Mouse (Mus musculus) forebrain, embryonic 11.5 days (tissue): Measurements from ENCODE around the gene Rhbdd3. TPM values are rescaled to one million over a fixed set of nuclear protein-coding genes. Genes with fewer than 3 reads are reported as not detected.

Experiments used
- ATAC-seq: fragments of 200-750 bp; cut with Nextera tagmentation; replicated peaks from 2 replicates; pipeline ENCODE4 v1.8.0; 2017; ENCODE audit warnings: moderate TSS enrichment; ENCODE audit not compliant: low FRiP score
- DNase-seq: peaks from one replicate; pipeline ENCODE4 v3.0.0-alpha.2; 2017; ENCODE audit warnings: low spot score
- H3K27ac ChIP-seq: fragments of 300-500 bp; sonication (generic); 2 replicates; pipeline ENCODE4 v1.5.1; 2014; ENCODE audit warnings: low read depth, low read length
- H3K27me3 ChIP-seq: fragments of 300-500 bp; sonication (generic); 2 replicates; pipeline ENCODE4 v1.6.1; 2014; ENCODE audit warnings: mild to moderate bottlenecking, low read length, mixed read lengths; ENCODE audit not compliant: control insufficient read depth, insufficient read depth
- H3K36me3 ChIP-seq: fragments of 300-500 bp; sonication (generic); 2 replicates; pipeline ENCODE4 v1.6.1; 2014; ENCODE audit warnings: mild to moderate bottlenecking, low read length, moderate library complexity, mixed read lengths; ENCODE audit not compliant: control insufficient read depth, insufficient read depth
- H3K4me1 ChIP-seq: fragments of 300-500 bp; sonication (generic); replicated peaks from 2 replicates; pipeline ENCODE4 v1.6.1; 2014; ENCODE audit warnings: low read length, mixed read lengths; ENCODE audit not compliant: control insufficient read depth, insufficient read depth
- H3K4me2 ChIP-seq: fragments of 300-500 bp; sonication (generic); 2 replicates; pipeline ENCODE4 v1.6.1; 2014; ENCODE audit warnings: low read depth, mild to moderate bottlenecking, low read length, moderate library complexity, mixed read lengths; ENCODE audit not compliant: severe bottlenecking
- H3K4me3 ChIP-seq: fragments of 300-500 bp; sonication (generic); 2 replicates; pipeline ENCODE4 v1.5.1; 2014; ENCODE audit warnings: low read depth, low read length
- H3K9ac ChIP-seq: fragments of 300-500 bp; sonication (generic); 2 replicates; pipeline ENCODE4 v1.6.1; 2014; ENCODE audit warnings: low read length
- H3K9me3 ChIP-seq: fragments of 300-500 bp; sonication (generic); 2 replicates; pipeline ENCODE4 v1.6.1; 2016; ENCODE audit warnings: low read length, mixed read lengths; ENCODE audit not compliant: control insufficient read depth
- WGBS: fragments of 180-500 bp; shearing (Covaris S2); extraction: QIAGEN DNeasy Blood & Tissue Kit; methylation state at CpG from one replicate; pipeline ENCODE4 v1.1.7; 2014; 5-methylcytosine and 5-hydroxymethylcytosine counted together
- polyA plus RNA-seq: library from polyadenylated mRNA; unstranded; fragments of >200 nt; fragmentation: Nextera tagmentation; extraction: Ambion mirVana; gene quantifications from 2 replicates; pipeline ENCODE4 v1.2.1, GENCODE M21; 2014

Rhbdd3 gene
- polyA plus RNA-seq, 1 experiment from 2014 or later: 26.5 TPM

DNA sequence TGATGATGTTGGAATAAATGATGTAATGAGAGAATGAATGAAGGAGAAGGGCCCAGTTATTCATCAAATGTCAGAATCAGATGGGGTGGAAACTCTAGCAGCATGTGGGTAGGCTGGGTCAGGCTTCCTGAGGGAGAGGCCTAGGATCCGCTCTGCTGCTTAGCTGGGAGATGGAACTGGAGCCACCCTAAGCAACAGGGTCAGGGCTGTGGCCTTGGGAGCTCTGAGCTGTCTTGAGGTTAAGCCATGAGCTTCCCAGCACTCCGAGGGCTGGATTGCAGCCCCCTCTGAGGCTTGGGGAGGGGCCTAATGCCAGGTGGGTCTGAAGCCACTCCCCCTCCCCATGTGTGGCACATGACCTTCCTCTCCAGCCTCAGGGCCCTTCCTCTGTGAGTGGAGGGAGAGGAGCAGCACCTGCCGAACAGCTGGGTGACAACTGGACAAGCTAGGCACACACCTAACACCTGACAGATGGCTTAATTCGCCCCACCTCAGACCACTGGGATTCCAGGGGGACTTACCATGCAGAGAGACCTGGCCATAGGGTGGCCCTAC lies 31.5 kb downstream of the Rhbdd3 start:
- Histone ChIP-seq H3K9me3 (no peaks in the 10 kb centered on the region), H3K4me2 (no peak overlapping the region), H3K4me1 (peaks cover 12% of the 10 kb centered on the region), H3K27me3 (no peaks in the 10 kb centered on the region), H3K4me3 (no peak overlapping the region), H3K9ac (no peak overlapping the region), H3K27ac (no peak overlapping the region), H3K36me3 (no peaks in the 10 kb centered on the region)
- WGBS: 57% methylated on average over 4 of the region's 4 CpGs
- no peak for ATAC-seq
- DNase-seq: no peak

DNA sequence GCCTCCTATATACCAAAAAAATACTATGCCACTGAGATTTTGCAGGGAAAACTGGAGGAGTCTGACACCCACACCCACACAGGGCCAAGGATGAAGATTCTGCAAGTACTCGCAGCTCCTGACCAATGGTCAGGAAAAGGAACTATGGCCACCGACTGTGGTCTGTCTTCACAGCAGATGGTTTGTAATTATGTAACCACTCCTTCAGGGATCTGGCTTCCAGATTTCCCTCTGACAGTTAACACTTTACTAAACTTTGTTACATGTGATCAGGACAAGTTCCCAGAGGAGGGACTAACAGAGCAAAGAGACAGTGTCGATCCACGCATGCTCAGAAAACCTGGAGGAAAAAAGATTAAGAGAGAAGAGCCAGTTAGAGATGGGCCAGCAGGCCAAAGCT lies 34.0 kb downstream of the Rhbdd3 start:
- Histone ChIP-seq H3K9ac (no peak overlapping the region), H3K4me1 (peaks cover 12% of the 10 kb centered on the region), H3K9me3 (no peaks in the 10 kb centered on the region), H3K27ac (no peak overlapping the region), H3K4me2 (no peak overlapping the region), H3K27me3 (no peaks in the 10 kb centered on the region), H3K4me3 (no peak overlapping the region), H3K36me3 (no peaks in the 10 kb centered on the region)
- ATAC-seq (no peak), DNase-seq (no peak)
- WGBS: 89% methylated on average over 4 of the region's 4 CpGs

DNA sequence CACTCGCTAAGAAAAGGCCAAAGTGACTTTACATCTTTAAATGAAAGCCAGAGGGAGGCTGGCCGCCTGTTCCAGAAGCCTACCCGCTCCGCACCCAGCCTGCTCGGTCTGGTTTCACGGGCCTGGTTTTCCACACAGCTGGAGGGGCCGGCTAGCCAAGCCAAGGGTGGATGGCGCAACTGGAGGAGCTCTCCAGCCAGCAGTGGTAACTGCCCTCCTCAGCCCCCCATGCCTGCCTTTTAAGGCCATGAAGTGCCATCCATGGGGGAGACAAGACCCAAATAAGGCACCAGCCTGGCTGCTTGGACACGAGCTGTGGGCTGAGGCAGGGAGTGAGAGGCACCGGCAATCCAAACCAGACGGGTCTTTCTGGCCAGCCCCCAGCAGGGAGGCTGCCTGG lies 37.2 kb downstream of the Rhbdd3 start:
- no peak for DNase-seq
- no peaks in the 10 kb centered on the region for H3K27me3 ChIP-seq
- H3K9me3 ChIP-seq: no peaks in the 10 kb centered on the region
- H3K4me2 ChIP-seq: no peak overlapping the region
- H3K27ac ChIP-seq: no peak overlapping the region
- no peak for ATAC-seq
- 75% methylated on average over 11 of the region's 11 CpGs for WGBS
- H3K4me1 ChIP-seq: peaks cover 3% of the 10 kb centered on the region; the same call in 1 of the 2 replicates
- H3K4me3 ChIP-seq: no peak overlapping the region
- no peak overlapping the region for H3K9ac ChIP-seq
- H3K36me3 ChIP-seq: no peaks in the 10 kb centered on the region

DNA sequence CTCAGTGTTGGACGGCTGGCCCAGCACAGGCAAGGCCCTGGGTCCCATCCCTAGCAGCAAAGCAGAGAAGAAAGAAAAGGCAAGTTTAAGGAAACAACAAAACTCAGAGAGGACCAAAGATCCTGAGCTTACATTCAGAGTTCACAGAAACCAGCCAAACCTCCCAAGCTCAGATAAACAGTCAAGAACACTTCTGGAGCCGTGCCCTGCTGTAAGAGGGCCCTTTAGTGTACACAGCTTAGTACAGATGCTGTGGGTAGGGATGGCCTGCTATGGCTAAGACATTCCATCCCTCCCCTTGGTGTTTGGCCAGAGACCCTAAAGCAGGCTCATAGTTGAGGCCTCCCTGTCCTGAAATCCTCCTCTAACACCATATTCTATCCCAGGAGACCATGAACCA lies 39.9 kb downstream of the Rhbdd3 start:
- no peaks in the 10 kb centered on the region for H3K27me3 ChIP-seq
- H3K9me3 ChIP-seq: no peaks in the 10 kb centered on the region
- H3K27ac ChIP-seq: no peak overlapping the region
- DNase-seq (no peak), ATAC-seq (no peak)
- H3K36me3 ChIP-seq: no peaks in the 10 kb centered on the region
- no peak overlapping the region for H3K4me3 ChIP-seq
- H3K4me2 ChIP-seq: no peak overlapping the region
- no peak overlapping the region for H3K9ac ChIP-seq
- 85% methylated on average over 2 of the region's 2 CpGs for WGBS
- peaks cover 3% of the 10 kb centered on the region; the same call in 1 of the 2 replicates for H3K4me1 ChIP-seq

DNA sequence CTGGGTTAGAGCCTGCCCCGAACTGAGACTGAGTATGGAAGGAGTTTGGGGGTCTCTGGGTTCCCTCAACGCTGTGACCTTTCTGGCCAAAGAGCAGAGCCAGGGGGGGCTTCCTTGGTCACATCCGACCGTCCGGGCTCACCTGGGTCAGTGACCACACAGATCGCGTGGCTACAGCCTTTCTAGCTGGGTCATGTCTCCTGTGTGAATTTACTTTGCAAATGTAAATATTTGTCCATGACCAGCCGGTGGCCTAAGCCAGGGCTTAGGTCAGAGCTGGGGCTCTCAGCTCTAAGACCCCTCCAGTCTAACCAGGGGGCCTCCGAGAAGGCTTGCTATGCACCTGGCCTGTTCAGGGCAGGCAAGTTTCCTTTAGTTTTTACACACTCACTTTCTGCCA lies 40.6 kb downstream of the Rhbdd3 start:
- Histone ChIP-seq H3K4me3 (no peak overlapping the region), H3K36me3 (no peaks in the 10 kb centered on the region), H3K9me3 (no peaks in the 10 kb centered on the region), H3K4me1 (peaks cover 3% of the 10 kb centered on the region; the same call in 1 of the 2 replicates), H3K27me3 (no peaks in the 10 kb centered on the region), H3K4me2 (no peak overlapping the region), H3K9ac (no peak overlapping the region), H3K27ac (no peak overlapping the region)
- DNase-seq (no peak), ATAC-seq (no peak)
- WGBS: 86% methylated on average over 9 of the region's 9 CpGs

DNA sequence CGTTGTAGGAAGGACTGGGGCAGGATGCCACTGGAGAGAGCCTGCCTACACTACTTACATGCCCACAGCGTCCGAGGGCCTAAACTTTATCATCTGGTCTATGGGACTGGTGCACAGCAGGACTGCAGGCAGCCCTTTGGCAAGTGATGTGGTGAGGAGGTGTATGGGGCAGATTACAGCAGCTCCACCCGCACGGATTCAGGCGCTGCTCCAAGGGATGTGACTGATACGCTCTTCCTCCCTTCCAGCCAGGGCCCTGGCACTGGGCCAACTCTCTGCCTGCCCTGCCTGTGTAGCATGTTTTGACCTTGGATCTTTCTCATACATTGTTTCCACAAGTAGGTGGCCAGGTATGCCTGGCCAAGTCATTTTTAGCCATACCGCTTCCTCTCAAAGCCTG lies 41.9 kb downstream of the Rhbdd3 start:
- Histone ChIP-seq H3K27ac (no peak overlapping the region), H3K4me1 (peaks cover 3% of the 10 kb centered on the region; the same call in 1 of the 2 replicates), H3K9me3 (no peaks in the 10 kb centered on the region), H3K27me3 (no peaks in the 10 kb centered on the region), H3K4me2 (no peak overlapping the region), H3K36me3 (no peaks in the 10 kb centered on the region), H3K9ac (no peak overlapping the region), H3K4me3 (no peak overlapping the region)
- ATAC-seq (no peak), DNase-seq (no peak)
- WGBS: 78% methylated on average over 8 of the region's 8 CpGs

DNA sequence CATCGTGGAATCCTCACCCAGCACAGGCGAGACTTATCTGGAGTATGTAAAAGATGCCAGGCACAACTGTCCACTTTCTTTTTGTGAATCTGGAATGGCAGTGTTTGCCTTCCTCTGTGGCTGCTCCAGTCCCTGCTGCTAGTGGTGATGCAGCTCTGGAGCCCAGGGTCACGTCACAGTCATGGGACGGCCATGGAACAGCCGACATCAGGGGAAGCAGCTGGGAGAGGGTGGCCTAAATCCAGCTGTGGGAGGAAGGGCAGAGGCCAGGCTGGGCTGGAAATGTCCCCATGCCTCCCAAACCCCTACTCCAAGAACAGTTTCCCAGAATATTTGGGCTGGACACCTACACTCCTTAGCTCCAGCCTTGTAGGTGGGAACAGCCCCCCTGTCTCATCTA lies 42.5 kb downstream of the Rhbdd3 start:
- DNase-seq: no peak
- ATAC-seq: no peak
- Histone ChIP-seq H3K36me3 (no peaks in the 10 kb centered on the region), H3K9ac (no peak overlapping the region), H3K4me2 (no peak overlapping the region), H3K4me3 (no peak overlapping the region), H3K4me1 (peaks cover 3% of the 10 kb centered on the region; the same call in 1 of the 2 replicates), H3K27ac (no peak overlapping the region), H3K9me3 (no peaks in the 10 kb centered on the region), H3K27me3 (no peaks in the 10 kb centered on the region)
- 90% methylated on average over 5 of the region's 5 CpGs for WGBS

DNA sequence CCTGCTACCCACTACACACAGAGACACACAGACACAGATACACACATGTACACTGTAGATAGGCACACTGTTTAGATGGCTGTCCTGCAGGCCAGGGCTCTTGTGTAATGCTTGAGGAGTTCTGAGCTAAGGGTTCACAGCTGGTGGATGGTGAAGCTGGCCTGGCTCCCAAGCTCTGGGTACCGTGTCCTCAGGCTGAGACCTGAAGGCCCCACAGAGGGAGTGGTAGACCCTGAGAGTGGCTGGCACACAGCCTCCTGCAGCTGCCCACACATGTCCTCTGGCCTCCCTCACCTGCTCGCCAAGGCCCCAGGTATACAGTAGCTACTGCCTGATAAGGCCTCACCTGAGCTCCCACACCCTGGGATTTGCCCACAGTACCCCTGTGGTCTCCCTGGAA lies 43.2 kb downstream of the Rhbdd3 start:
- ATAC-seq (no peak), DNase-seq (no peak)
- Histone ChIP-seq H3K27ac (no peak overlapping the region), H3K9me3 (no peaks in the 10 kb centered on the region), H3K4me2 (no peak overlapping the region), H3K4me3 (no peak overlapping the region), H3K36me3 (no peaks in the 10 kb centered on the region), H3K9ac (no peak overlapping the region), H3K4me1 (peaks cover 3% of the 10 kb centered on the region; the same call in 1 of the 2 replicates), H3K27me3 (no peaks in the 10 kb centered on the region)
- WGBS: 84% methylated on average over 2 of the region's 2 CpGs

DNA sequence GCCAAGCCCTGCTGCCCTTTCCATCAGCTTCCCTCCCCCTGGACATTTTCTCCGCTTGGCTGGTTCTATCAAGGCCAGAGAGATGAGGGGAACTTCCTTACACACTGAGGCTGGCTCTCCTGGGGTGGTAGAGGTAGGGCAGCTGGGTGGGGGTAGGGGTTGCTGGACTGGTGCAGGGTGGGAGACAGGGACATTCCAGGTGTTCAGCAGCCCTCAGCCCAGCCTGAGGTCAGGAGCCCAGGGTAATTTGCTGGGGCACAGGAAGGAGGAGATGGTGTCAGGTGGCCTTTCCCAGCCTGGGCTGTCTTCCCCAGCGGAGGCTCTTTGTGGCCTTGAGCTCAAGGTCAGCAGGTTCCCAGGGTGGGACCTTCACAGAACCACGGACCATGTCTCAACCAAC lies 46.9 kb downstream of the Rhbdd3 start:
- 73% methylated on average over 3 of the region's 3 CpGs for WGBS
- Histone ChIP-seq H3K36me3 (no peaks in the 10 kb centered on the region), H3K4me1 (peaks cover 17% of the 10 kb centered on the region), H3K27ac (no peak overlapping the region), H3K4me3 (no peak overlapping the region), H3K9ac (no peak overlapping the region), H3K9me3 (no peaks in the 10 kb centered on the region), H3K27me3 (no peaks in the 10 kb centered on the region), H3K4me2 (no peak overlapping the region)
- DNase-seq (no peak), ATAC-seq (no peak)
